Mouse (Mus musculus) lung, embryonic 15.5 days (tissue): Measurements from ENCODE around the gene 1700029P11Rik. TPM values are rescaled to one million over a fixed set of nuclear protein-coding genes. Genes with fewer than 3 reads are reported as not detected.

Source experiments
- ATAC-seq: fragments of 200-750 bp; cut with Nextera tagmentation; 2 replicates; pipeline ENCODE4 v1.8.0; 2017; ENCODE audit warnings: moderate number of reproducible peaks, borderline replicate concordance; ENCODE audit not compliant: low FRiP score, low TSS enrichment; ENCODE audit errors: extremely low read depth
- H3K27ac ChIP-seq: fragments of 300-500 bp; sonication (generic); 2 replicates; pipeline ENCODE4 v1.5.1; 2015; ENCODE audit warnings: moderate library complexity, mild to moderate bottlenecking, inconsistent platforms
- H3K27me3 ChIP-seq: fragments of 300-500 bp; sonication (generic); 2 replicates; pipeline ENCODE4 v1.6.1; 2015; ENCODE audit warnings: inconsistent platforms
- H3K36me3 ChIP-seq: fragments of 300-500 bp; sonication (generic); 2 replicates; pipeline ENCODE4 v1.6.1; 2015; ENCODE audit warnings: inconsistent platforms
- H3K4me1 ChIP-seq: fragments of 300-500 bp; sonication (generic); 2 replicates; pipeline ENCODE4 v1.6.1; 2015; ENCODE audit warnings: inconsistent platforms
- H3K4me2 ChIP-seq: fragments of 300-500 bp; sonication (generic); 2 replicates; pipeline ENCODE4 v1.6.1; 2015; ENCODE audit warnings: inconsistent platforms, mild to moderate bottlenecking, moderate library complexity
- H3K4me3 ChIP-seq: fragments of 300-500 bp; sonication (generic); 2 replicates; pipeline ENCODE4 v1.5.1; 2015; ENCODE audit warnings: mild to moderate bottlenecking, inconsistent platforms
- H3K9ac ChIP-seq: fragments of 300-500 bp; sonication (generic); 2 replicates; pipeline ENCODE4 v1.6.1; 2015; ENCODE audit warnings: inconsistent platforms
- H3K9me3 ChIP-seq: fragments of 300-500 bp; sonication (generic); 2 replicates; pipeline ENCODE4 v1.6.1; 2016; ENCODE audit warnings: inconsistent platforms
- WGBS: fragments of 180-500 bp; shearing (Covaris S2); methylation state at CpG from one replicate; pipeline ENCODE4 v1.1.7; 2015; 5-methylcytosine and 5-hydroxymethylcytosine counted together
- polyA plus RNA-seq: library from polyadenylated mRNA; unstranded; fragments of >200 nt; fragmentation: Nextera tagmentation; extraction: Ambion mirVana; gene quantifications from 2 replicates; pipeline ENCODE4 v1.2.1, GENCODE M21; 2015

1700029P11Rik gene
- polyA plus RNA-seq, 1 experiment from 2014 or later, result not detected

- 33% methylated on average over 1 of the region's 1 CpGs for WGBS
- no peak for ATAC-seq
- H3K27ac ChIP-seq, result no peak overlapping the region
- no peaks in the 10 kb centered on the region for H3K36me3 ChIP-seq
- no peak overlapping the region for H3K4me3 ChIP-seq
- no peaks in the 10 kb centered on the region for H3K9me3 ChIP-seq
- H3K9ac ChIP-seq, result no peak overlapping the region
- H3K4me1 ChIP-seq, result no peaks in the 10 kb centered on the region
- H3K27me3 ChIP-seq, result no peaks in the 10 kb centered on the region
- H3K4me2 ChIP-seq, result no peak overlapping the region
Observed at GRCm38 (mm10) chr15:81982173-81982572, 1.8 kb downstream of the 1700029P11Rik start.

- no peak overlapping the region for H3K27ac ChIP-seq
- no peak overlapping the region for H3K9ac ChIP-seq
- H3K36me3 ChIP-seq, result no peaks in the 10 kb centered on the region
- no peak overlapping the region for H3K4me3 ChIP-seq
- no peak overlapping the region for H3K4me2 ChIP-seq
- WGBS, result 49% methylated on average over 2 of the region's 2 CpGs
- ATAC-seq, result no peak
- H3K27me3 ChIP-seq, result no peaks in the 10 kb centered on the region
- H3K9me3 ChIP-seq, result no peaks in the 10 kb centered on the region
- peaks cover 5% of the 10 kb centered on the region for H3K4me1 ChIP-seq
Observed at GRCm38 (mm10) chr15:81985267-81986161, 5.2 kb downstream of the 1700029P11Rik start.

GRCm38 (mm10) chr15:81987646-81988045, 7.3 kb downstream of the 1700029P11Rik start, which contains the start of gene Xrcc6:
Xrcc6 (plus strand) TSS chr15:81987835.
- H3K4me3 ChIP-seq, result no peak within 1 kb of the TSS

GRCm38 (mm10) chr15:81989371-81990062, 9.2 kb downstream of the 1700029P11Rik start:
- ATAC-seq, result peak; percentile 76
- H3K27me3 ChIP-seq, result no peaks in the 10 kb centered on the region
- H3K36me3 ChIP-seq, result peaks cover 8% of the 10 kb centered on the region; the same call in 1 of the 2 replicates
- H3K9ac ChIP-seq, result no peak overlapping the region
- WGBS, result 20% methylated on average over 11 of the region's 11 CpGs
- H3K27ac ChIP-seq, result peak overlapping the region; percentile 48; the same call in 1 of the 2 replicates
- H3K4me2 ChIP-seq, result no peak overlapping the region
- no peak overlapping the region for H3K4me3 ChIP-seq
- peaks cover 5% of the 10 kb centered on the region for H3K4me1 ChIP-seq
- no peaks in the 10 kb centered on the region for H3K9me3 ChIP-seq

More at GRCm38 (mm10) chr15:81987646-81988045, 7.3 kb downstream of the 1700029P11Rik start, which contains the start of gene Xrcc6:
- H3K9ac ChIP-seq, result no peak within 1 kb of the TSS
- WGBS, result 79% methylated on average over 3 of the region's 3 CpGs
- H3K27me3 ChIP-seq, result no peaks in the 10 kb centered on the region
- no peak within 1 kb of the TSS for H3K4me2 ChIP-seq
- no peaks in the 10 kb centered on the region for H3K36me3 ChIP-seq
- H3K27ac ChIP-seq, result no peak within 1 kb of the TSS
- no peak for ATAC-seq
- peaks cover 5% of the 10 kb centered on the region for H3K4me1 ChIP-seq
- H3K9me3 ChIP-seq, result no peaks in the 10 kb centered on the region

GRCm38 (mm10) chr15:81990549-81990948, 10.2 kb downstream of the 1700029P11Rik start:
- H3K27ac ChIP-seq, result no peak overlapping the region
- no peak overlapping the region for H3K9ac ChIP-seq
- H3K36me3 ChIP-seq, result peaks cover 11% of the 10 kb centered on the region; the same call in 1 of the 2 replicates
- ATAC-seq, result no peak
- H3K9me3 ChIP-seq, result no peaks in the 10 kb centered on the region
- H3K4me2 ChIP-seq, result no peak overlapping the region
- no peak overlapping the region for H3K4me3 ChIP-seq
- no peaks in the 10 kb centered on the region for H3K27me3 ChIP-seq
- H3K4me1 ChIP-seq, result peaks cover 5% of the 10 kb centered on the region
- WGBS, result 40% methylated on average over 7 of the region's 7 CpGs

- H3K36me3 ChIP-seq, result peaks cover 28% of the 10 kb centered on the region
- H3K4me2 ChIP-seq, result no peak overlapping the region
- 59% methylated on average over 6 of the region's 6 CpGs for WGBS
- no peak overlapping the region for H3K9ac ChIP-seq
- H3K27ac ChIP-seq, result no peak overlapping the region
- H3K9me3 ChIP-seq, result no peaks in the 10 kb centered on the region
- H3K4me3 ChIP-seq, result no peak overlapping the region
- H3K4me1 ChIP-seq, result peaks cover 5% of the 10 kb centered on the region
- ATAC-seq, result no peak
- H3K27me3 ChIP-seq, result no peaks in the 10 kb centered on the region
Observed at GRCm38 (mm10) chr15:81993992-81994391, 13.7 kb downstream of the 1700029P11Rik start.

GRCm38 (mm10) chr15:82004257-82004656, 23.9 kb downstream of the 1700029P11Rik start:
- no peak for ATAC-seq
- H3K27ac ChIP-seq, result no peak overlapping the region
- H3K36me3 ChIP-seq, result peaks cover 16% of the 10 kb centered on the region
- no peaks in the 10 kb centered on the region for H3K27me3 ChIP-seq
- no peak overlapping the region for H3K4me2 ChIP-seq
- no peaks in the 10 kb centered on the region for H3K4me1 ChIP-seq
- H3K9ac ChIP-seq, result no peak overlapping the region
- 77% methylated on average over 8 of the region's 8 CpGs for WGBS
- H3K9me3 ChIP-seq, result no peaks in the 10 kb centered on the region
- no peak overlapping the region for H3K4me3 ChIP-seq

GRCm38 (mm10) chr15:82011947-82012346, 31.6 kb downstream of the 1700029P11Rik start:
- H3K36me3 ChIP-seq, result no peaks in the 10 kb centered on the region
- H3K9me3 ChIP-seq, result no peaks in the 10 kb centered on the region
- no peak for ATAC-seq
- no peaks in the 10 kb centered on the region for H3K27me3 ChIP-seq
- H3K4me2 ChIP-seq, result no peak overlapping the region
- peaks cover 18% of the 10 kb centered on the region for H3K4me1 ChIP-seq
- WGBS, result 79% methylated on average over 6 of the region's 6 CpGs
- H3K9ac ChIP-seq, result no peak overlapping the region
- H3K27ac ChIP-seq, result no peak overlapping the region
- H3K4me3 ChIP-seq, result no peak overlapping the region

- peaks cover 4% of the 10 kb centered on the region for H3K36me3 ChIP-seq
- H3K4me1 ChIP-seq, result peaks cover 22% of the 10 kb centered on the region
- no peaks in the 10 kb centered on the region for H3K9me3 ChIP-seq
- peak overlapping the region; percentile 74 for H3K4me3 ChIP-seq
- ATAC-seq, result no peak
- H3K9ac ChIP-seq, result peak overlapping the region; percentile 77
- no peak overlapping the region for H3K27ac ChIP-seq
- H3K27me3 ChIP-seq, result no peaks in the 10 kb centered on the region
- H3K4me2 ChIP-seq, result peak overlapping the region; percentile 81
- 16% methylated on average over 9 of the region's 9 CpGs for WGBS
Observed at GRCm38 (mm10) chr15:82014745-82015391, 34.5 kb downstream of the 1700029P11Rik start.

- peaks cover 22% of the 10 kb centered on the region for H3K4me1 ChIP-seq
- peak overlapping the region; percentile 74 for H3K4me3 ChIP-seq
- no peaks in the 10 kb centered on the region for H3K9me3 ChIP-seq
- no peaks in the 10 kb centered on the region for H3K27me3 ChIP-seq
- H3K9ac ChIP-seq, result peak overlapping the region; percentile 77
- H3K27ac ChIP-seq, result peak overlapping the region; percentile 73
- H3K4me2 ChIP-seq, result peak overlapping the region; percentile 81
- H3K36me3 ChIP-seq, result peaks cover 6% of the 10 kb centered on the region
- peak; percentile 67; the same call in 1 of the 2 replicates for ATAC-seq
- WGBS, result under 1% methylated on average over 38 of the region's 39 CpGs
Observed at GRCm38 (mm10) chr15:82015392-82016100, 35.2 kb downstream of the 1700029P11Rik start.
